Mouse (Mus musculus): ENCODE results near the gene Olfr573-ps1.

Gene Olfr573-ps1

DNA sequence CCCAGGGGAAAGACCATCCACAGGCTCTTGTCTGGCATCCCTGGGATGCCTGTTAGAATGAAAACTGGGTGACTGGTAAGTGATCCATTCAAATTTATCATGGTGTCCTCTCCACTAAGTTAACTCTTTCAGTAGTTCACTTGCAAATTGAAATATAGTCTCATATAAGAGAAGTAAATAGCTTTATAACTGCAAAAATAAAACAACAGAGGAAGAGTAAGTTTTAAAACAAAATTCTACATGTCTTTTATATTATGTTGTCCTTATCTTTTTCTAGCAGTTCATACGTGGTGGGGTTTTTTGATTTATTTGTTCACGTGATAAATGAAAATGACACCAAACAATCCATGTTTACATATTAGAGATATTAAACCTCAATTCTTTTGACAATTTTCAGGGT, at the start of gene Olfr573-ps1:
Gene Olfr573-ps1, minus strand, starts transcription at position 101 of the 400 bp plus-strand sequence.
- no peak for DNase-seq (ENCODE audit: low spot score in 2 of 2)

DNA sequence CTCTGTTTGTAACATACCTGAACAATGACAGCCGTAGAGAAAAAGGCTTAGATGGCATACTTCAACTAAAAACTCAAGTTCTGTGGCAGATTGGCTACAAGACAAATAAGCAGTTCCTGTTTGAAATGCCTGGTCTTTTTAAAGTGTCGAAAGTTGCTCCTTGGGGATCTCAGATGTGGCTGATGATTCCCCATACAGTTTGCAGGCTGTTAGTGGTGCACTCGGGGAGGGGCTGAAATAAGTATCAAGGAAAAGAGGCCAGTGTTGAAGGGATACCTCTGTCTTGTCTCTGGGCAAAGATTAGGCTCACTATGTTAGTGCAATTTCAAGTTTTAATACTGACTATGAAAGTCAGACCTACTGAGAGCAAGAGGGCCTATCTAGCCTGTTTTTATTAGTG, 46.8 kb upstream of the Olfr573-ps1 start, which contains the start of gene Olfr578:
Gene Olfr578, minus strand, starts transcription at position 101 of the 400 bp plus-strand sequence.
- DNase-seq (ENCODE audit: low spot score in 2 of 2): no peak

DNA sequence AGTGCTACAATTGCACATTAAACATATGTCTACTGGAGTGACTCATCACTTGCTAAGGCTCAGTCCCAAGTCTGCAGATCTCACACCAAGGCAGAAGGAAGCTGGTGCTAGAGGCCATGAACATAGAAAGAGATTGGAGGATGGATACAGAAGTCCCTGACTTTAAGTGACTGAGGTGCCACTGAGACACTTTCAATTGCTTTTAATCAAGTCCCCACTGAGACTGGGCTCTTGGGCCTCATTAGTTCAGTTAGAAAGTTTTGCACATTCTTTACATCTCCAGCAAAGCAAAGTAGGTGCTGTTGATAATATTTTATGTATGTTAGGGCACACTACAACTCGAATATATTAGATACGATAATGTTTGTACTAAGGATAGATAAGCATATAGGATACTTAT, 33.5 kb upstream of the Olfr573-ps1 start, which contains the start of gene Olfr577:
Gene Olfr577, minus strand, starts transcription at position 101 of the 400 bp plus-strand sequence.
- no peak for DNase-seq (ENCODE audit: low spot score in 2 of 2)

DNA sequence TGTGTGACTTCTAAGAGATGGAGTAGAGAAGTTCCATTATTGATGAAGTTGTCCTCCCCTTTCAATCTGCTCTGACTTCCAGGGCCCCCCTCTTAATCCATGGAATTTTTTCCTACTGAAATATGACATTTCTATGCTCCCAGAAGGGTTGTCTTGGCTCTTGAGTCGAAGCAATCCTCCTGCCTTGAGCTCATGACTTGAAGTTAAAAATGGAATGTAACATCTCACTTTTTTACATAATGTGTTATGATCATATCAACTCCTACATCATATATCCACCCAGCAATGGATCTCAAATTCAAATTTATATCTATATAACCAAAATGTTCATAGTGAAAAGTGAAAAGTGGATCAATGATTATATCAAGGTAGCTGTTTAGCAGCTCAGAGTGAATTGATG, 32.0 kb upstream of the Olfr573-ps1 start:
- no peak for DNase-seq (ENCODE audit: low spot score in 2 of 2)

DNA sequence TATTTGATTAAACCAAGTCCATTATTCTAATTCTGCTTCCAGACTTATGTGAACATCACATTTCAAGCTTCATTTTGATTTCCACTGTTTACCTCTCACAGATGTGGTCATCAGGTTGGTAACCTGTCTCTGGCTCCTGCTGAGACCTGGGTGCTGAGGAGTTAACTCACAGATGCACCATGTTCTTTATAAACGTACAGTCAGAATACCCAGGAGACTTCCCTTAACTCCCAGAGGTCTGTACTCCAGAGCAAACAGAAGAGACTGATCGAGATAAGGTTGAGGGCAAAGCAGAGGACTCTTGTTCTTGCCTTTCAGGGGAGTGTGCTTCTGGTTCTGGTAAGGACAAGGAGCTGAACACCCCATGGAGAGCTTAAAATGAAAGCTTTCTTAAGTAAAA, 20.0 kb upstream of the Olfr573-ps1 start, which contains the start of gene Olfr576:
Gene Olfr576, plus strand, starts transcription at position 301 of the 400 bp plus-strand sequence.
- DNase-seq (ENCODE audit: low spot score in 2 of 2): no peak

DNA sequence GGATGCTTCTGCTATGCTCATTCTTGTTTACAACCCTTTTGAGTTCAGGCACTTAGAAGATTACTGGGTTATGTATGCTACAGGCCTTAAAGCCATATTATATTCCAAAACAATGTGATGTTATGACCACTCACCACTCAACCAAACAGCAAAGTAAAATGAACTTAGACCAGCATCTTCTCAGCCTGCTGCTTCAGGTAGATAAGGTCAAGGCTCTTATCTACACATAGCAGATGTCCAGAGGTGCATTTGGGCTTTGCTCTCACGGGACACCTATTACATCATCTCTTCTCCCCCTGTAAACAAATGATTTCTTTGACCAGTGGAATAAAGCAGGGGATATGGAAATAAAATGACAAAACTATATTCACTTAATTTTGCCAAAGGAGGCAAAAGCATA, 16.2 kb upstream of the Olfr573-ps1 start, which contains the start of gene Olfr575:
Gene Olfr575, minus strand, starts transcription at position 183 of the 400 bp plus-strand sequence.
- no peak for DNase-seq (ENCODE audit: low spot score in 2 of 2)

DNA sequence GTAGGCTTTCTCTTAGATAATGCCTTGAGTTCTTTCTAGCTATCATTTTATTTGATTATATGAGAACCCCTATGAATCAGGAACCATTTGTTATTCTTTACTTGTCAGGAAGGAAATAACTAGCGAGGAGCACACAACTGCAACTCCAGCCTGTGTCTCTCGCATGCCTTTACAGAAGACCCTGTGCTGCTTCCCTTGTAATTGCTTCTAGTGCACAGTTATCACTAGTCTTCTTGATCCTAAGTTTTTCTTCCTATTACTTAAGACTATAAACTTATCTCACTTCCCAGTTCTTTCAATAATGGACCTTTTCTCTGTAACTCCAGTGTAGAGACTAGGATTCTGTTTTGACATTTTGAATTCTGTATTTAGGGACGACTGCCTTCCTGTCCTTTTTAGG, 15.8 kb upstream of the Olfr573-ps1 start:
- no peak for DNase-seq (ENCODE audit: low spot score in 2 of 2)

DNA sequence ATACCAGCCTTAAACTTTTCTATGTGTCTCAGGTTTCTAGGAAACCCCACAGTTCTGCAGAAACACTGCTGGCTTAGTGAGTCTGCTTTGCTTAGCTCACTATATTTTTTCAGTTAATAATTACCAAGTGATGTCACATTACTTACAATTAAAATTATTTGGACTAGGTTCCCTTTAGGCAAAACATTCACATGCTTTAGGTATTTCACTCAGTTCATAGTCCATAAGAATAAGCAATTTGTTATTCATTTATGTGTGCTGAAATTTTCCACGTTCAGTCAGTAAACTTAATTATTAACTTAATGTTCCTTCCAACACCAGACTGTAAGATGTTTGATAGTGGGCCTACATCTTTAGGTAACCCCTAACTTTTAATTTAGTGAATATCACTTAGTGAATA, 8.4 kb upstream of the Olfr573-ps1 start:
- no peak for DNase-seq (ENCODE audit: low spot score in 2 of 2)

DNA sequence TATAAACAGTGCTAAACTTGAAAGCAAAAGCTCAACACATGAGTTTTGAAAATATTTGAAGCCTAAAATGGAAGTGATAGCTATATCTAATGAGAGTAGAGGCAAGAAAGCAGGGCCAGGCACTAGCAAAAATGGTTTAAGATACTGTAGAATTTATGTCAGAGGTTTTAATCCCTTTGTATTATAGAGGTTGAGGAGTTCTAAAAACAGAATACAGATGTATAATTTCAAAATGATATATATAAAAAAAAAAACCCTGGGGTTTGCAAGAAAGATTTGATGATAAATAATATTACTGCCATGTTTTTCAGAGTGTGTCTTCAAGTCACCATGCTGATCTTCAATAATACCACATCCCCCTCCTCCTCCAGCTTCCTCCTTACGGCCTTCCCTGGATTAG, 5.8 kb upstream of the Olfr573-ps1 start, which contains the start of gene Olfr574:
Gene Olfr574, plus strand, starts transcription at position 301 of the 400 bp plus-strand sequence.
- no peak for DNase-seq (ENCODE audit: low spot score in 2 of 2)

DNA sequence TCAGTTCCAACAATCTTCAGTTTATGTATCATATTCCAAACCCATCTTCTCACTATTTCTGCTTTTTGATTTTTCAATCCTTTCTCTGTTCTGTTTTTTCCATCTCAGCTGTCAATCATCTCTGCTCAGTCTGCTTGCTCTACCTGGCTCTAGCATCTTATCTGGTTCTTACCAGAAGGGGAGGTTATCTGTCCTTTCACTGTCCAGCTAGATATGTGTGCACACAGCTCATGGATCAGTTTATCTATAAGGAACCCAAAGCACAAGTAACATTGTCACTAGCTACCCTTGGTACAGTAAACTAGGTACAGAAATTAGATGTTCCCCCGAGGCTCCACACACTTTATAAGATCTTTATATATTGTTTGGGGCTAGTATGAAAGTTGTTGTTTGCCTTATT, 1.0 kb upstream of the Olfr573-ps1 start:
- no peak for DNase-seq (ENCODE audit: low spot score in 2 of 2)

DNA sequence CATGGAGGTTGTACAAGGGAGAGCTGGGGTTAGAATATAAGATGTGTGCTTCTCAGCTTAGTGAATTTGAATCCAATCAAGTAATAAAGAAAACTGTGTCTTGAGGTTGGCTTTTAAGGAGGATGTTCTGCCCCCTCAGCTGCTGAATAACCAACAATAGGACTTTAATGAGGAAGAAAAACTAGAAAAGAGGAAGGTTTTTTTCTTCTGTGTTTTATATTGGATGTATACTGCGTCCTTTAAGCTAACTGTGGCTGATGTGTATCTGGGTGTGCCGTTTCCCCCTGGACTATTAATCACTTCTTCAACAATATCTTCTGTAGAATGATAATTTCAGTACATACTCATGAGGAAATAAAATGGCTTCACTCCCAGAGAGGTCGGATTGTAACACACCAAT, 15.3 kb downstream of the Olfr573-ps1 start:
- no peak for DNase-seq (ENCODE audit: low spot score in 2 of 2)

DNA sequence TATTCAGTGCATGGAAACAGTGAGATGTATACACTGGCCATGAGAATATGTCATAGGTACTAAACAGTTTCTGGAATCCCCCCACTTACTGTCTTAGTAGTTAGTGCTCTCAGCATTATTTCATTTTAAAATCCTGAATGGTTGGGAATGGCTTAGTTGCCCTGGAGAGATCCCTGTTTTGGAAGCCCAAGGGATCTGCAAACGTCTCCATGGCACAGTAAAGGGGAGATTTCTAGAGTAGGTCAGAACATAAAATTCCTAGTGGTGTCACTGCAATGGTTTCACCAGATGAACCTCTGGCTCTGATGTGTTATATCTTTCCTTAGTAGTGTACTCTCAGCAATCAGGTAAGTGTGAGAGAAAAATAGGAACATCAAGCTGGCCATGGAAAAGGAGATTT, 18.3 kb downstream of the Olfr573-ps1 start, which contains the start of gene Olfr572:
Gene Olfr572, plus strand, starts transcription at position 301 of the 400 bp plus-strand sequence.
- no peak for DNase-seq (ENCODE audit: low spot score in 2 of 2)

DNA sequence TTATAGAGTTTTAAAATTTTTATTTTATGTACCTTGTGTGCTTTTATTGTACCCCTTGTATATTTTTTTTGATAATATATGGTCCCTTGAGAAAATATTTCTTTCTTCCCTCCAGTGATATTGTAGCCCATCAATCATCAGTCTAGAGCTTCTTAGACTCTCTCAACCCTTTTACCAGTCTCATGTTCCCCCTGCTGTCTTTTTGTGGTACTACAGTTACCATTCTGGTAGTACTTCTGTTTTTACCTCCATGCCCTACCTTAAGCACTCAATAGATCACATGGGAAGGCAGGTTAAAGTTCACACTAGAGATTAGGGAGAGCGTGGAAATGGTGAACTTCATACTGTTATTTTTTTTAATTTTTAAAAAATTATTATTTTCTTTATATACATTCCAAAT, 22.7 kb downstream of the Olfr573-ps1 start:
- no peak for DNase-seq (ENCODE audit: low spot score in 2 of 2)

DNA sequence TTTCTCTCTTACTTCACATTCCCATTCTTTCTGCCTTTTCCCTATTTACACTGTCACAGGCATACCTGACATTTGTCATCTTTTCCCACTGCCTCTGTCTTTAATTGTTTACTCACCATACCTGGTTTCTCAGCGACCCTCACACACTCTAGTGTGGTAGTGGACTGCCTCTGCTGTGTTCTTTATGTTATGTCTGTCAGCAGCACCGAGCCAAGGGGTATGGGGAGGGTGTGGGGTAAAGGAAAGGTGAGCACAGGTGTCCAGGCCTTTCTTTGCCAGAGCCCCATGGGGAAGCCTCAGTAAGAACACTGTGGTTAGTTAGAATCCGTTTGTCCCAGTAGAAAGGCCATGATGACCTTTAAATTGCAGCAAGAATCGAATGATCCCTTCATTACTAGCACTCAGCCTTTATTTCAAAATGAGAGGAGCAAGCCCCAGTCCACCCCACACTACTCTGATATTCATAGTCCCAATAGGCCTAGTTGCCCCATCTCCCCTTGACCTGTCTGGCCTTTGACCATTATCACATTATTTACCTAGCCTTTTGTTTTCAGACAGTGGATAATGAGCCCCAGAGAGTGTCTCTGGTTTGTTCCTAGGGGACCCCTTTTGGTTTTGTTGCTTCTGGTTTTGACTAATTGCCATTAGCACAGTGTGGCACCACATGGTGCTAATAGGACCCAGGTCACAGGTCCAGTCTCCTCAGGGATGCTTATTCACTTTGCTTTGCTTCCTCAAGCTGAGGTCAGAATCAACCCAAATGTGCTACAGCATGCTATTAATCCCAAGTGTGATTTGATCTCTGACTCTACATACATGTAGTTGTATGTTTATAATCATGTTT, 25.1 kb downstream of the Olfr573-ps1 start, which contains the start of gene Olfr571:
Gene Olfr571, minus strand, starts transcription at position 505 of the 844 bp plus-strand sequence.
- DNase-seq (ENCODE audit: low spot score in 2 of 2): no peak

DNA sequence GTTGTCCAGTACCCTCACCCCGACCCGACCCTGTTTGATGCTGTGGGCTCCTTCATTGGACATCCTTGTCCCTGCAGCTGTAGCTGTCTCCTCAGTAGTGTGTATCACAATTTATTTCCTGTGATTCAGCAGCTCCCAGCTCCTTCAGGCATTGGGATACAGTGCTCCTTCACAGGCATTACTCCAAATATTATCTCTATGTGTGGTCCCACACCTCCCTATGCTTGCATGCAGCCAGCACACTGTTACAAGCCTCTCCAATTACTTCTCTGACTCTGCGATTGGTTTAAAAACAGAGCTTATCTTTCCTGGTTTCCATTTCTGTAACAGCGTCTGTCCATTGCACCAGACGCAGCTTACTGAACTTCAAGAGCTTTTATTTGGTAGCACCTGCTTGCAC, 26.0 kb downstream of the Olfr573-ps1 start:
- no peak for DNase-seq (ENCODE audit: low spot score in 2 of 2)

DNA sequence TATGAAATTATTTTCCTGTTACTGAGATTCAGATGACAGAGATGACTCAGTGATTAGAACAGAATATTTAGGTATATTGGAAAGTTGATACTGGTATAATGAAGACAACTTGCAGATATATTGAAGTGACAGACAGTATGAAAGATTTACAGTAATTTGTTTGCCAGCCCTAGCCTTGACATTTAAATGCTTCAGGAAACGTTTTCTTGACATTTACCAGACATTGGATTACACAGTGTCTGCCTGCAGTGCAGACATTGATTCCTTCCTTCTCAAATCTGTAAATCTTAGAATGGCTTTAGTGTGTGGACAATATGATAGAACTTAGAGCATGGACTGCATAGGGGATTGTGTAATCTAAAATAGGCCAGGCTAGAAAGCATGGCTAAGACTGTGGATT, 27.1 kb downstream of the Olfr573-ps1 start:
- no peak for DNase-seq (ENCODE audit: low spot score in 2 of 2)

Data from heart, adult 9 months (tissue).